Mouse (Mus musculus) CH12.LX (cell line): Measurements from ENCODE around the gene Pkd1l2. TPM values are rescaled to one million over a fixed set of nuclear protein-coding genes. Genes with fewer than 3 reads are reported as not detected.

Experiments
- DNase-seq: peaks from one replicate; pipeline ENCODE4 v3.0.0-alpha.2; 2013; ENCODE audit errors: extremely low read depth
- H3K27ac ChIP-seq: 2 replicates; pipeline ENCODE4 v1.5.1; 2012; ENCODE audit warnings: low read depth, mild to moderate bottlenecking, control low read depth, moderate library complexity; ENCODE audit not compliant: insufficient read depth
- H3K27me3 ChIP-seq: replicated peaks from 2 replicates; pipeline ENCODE3; 2012; ENCODE audit warnings: inconsistent platforms
- H3K36me3 ChIP-seq, 2 experiments: replicated peaks in 1 of 2; 2 replicates each; pipeline versions ENCODE3 to v1.6.1; 2012; ENCODE audit warnings: inconsistent platforms in 1 of 2, low read length in 1 of 2, mild to moderate bottlenecking in 1 of 2, mixed read lengths in 1 of 2, moderate library complexity in 1 of 2; ENCODE audit not compliant: control insufficient read depth in 1 of 2, insufficient read depth in 1 of 2
- H3K4me1 ChIP-seq, 2 experiments: 2 replicates each; pipeline ENCODE4 v1.6.1; 2012; ENCODE audit warnings: inconsistent platforms in 1 of 2, moderate library complexity in 1 of 2; ENCODE audit not compliant: insufficient read depth in 2 of 2, control insufficient read depth in 1 of 2
- H3K4me2 ChIP-seq: 2 replicates; pipeline ENCODE4 v1.6.1; 2012; ENCODE audit warnings: low read depth, mild to moderate bottlenecking, control low read depth; ENCODE audit not compliant: poor library complexity, insufficient read depth, severe bottlenecking
- H3K4me3 ChIP-seq, 3 experiments: fragments of 150-350 bp in 1 of 3; sonication (generic) in 1 of 3; replicated peaks in 1 of 3; 2 replicates each; pipeline versions ENCODE3 to v1.5.1; 2011 to 2012; ENCODE audit warnings: low read depth in 2 of 3, low read length in 2 of 3, mild to moderate bottlenecking in 2 of 3, moderate library complexity in 2 of 3, control low read depth in 1 of 3, improper control_type of control experiment in 1 of 3, inconsistent platforms in 1 of 3, mixed read lengths in 1 of 3; ENCODE audit not compliant: poor library complexity in 1 of 3
- H3K79me2 ChIP-seq: replicated peaks from 2 replicates; pipeline ENCODE4 v1.6.1; 2012; ENCODE audit warnings: mild to moderate bottlenecking, moderate library complexity; ENCODE audit not compliant: control insufficient read depth, poor library complexity, insufficient read depth, severe bottlenecking; ENCODE audit errors: extremely low read depth
- H3K9ac ChIP-seq: 2 replicates; pipeline ENCODE4 v1.6.1; 2012; ENCODE audit warnings: low read depth, mild to moderate bottlenecking, control low read depth, moderate library complexity; ENCODE audit not compliant: insufficient read depth
- H3K9me3 ChIP-seq: replicated peaks from 2 replicates; pipeline ENCODE3; 2012; ENCODE audit warnings: low read length, inconsistent platforms, mixed read lengths
- BHLHE40 ChIP-seq: IDR thresholded peaks from 2 replicates; pipeline ENCODE4 v1.6.1; 2011; ENCODE audit warnings: mild to moderate bottlenecking, low read depth, low read length, improper control_type of control experiment
- E2F4 ChIP-seq: IDR thresholded peaks from 2 replicates; pipeline ENCODE4 v1.6.1; 2011; ENCODE audit warnings: low read depth, low read length, improper control_type of control experiment; ENCODE audit not compliant: insufficient replicate concordance
- ELF1 ChIP-seq: IDR thresholded peaks from 2 replicates; pipeline ENCODE4 v1.6.1; 2014; ENCODE audit warnings: low read depth, mild to moderate bottlenecking, inconsistent platforms, low read length, improper control_type of control experiment
- EP300 ChIP-seq: IDR thresholded peaks from 2 replicates; pipeline ENCODE4 v1.6.1; 2011; ENCODE audit warnings: low read length, improper control_type of control experiment
- ETS1 ChIP-seq: conservative IDR thresholded peaks from 2 replicates; pipeline ENCODE4 v1.6.1; 2012; ENCODE audit warnings: low read depth, mild to moderate bottlenecking, inconsistent platforms, low read length, improper control_type of control experiment, moderate library complexity
- HCFC1 ChIP-seq: IDR thresholded peaks from 2 replicates; pipeline ENCODE4 v1.6.1; 2012; ENCODE audit warnings: low read depth, mild to moderate bottlenecking, inconsistent platforms, low read length, improper control_type of control experiment
- IRF4 ChIP-seq: IDR thresholded peaks from 2 replicates; pipeline ENCODE4 v1.6.1; 2014; ENCODE audit warnings: low read depth, mild to moderate bottlenecking, inconsistent platforms, low read length, improper control_type of control experiment
- KAT2A ChIP-seq: IDR thresholded peaks from 2 replicates; pipeline ENCODE4 v1.6.1; 2012; ENCODE audit warnings: low read length, improper control_type of control experiment, inconsistent platforms; ENCODE audit not compliant: insufficient replicate concordance
- MAX ChIP-seq: IDR thresholded peaks from 2 replicates; pipeline ENCODE4 v1.6.1; 2011; ENCODE audit warnings: low read length, improper control_type of control experiment
- MEF2A ChIP-seq: IDR thresholded peaks from 2 replicates; pipeline ENCODE4 v1.6.1; 2014; ENCODE audit warnings: low read depth, mild to moderate bottlenecking, inconsistent platforms, low read length, improper control_type of control experiment, borderline replicate concordance
- MXI1 ChIP-seq: IDR thresholded peaks from 2 replicates; pipeline ENCODE4 v1.6.1; 2011; ENCODE audit warnings: mild to moderate bottlenecking, low read depth, low read length, improper control_type of control experiment
- MYC ChIP-seq: IDR thresholded peaks from 2 replicates; pipeline ENCODE4 v1.6.1; 2011; ENCODE audit warnings: low read depth, mild to moderate bottlenecking, improper control_type of control experiment, low read length
- NRF1 ChIP-seq: IDR thresholded peaks from 2 replicates; pipeline ENCODE4 v1.6.1; 2014; ENCODE audit warnings: low read depth, mild to moderate bottlenecking, inconsistent platforms, low read length, improper control_type of control experiment, moderate library complexity
- PAX5 ChIP-seq: IDR thresholded peaks from 2 replicates; pipeline ENCODE4 v1.6.1; 2012; ENCODE audit warnings: low read length, inconsistent platforms, mixed read lengths
- POLR2A ChIP-seq: IDR thresholded peaks from 2 replicates; pipeline ENCODE4 v1.6.1; 2011; ENCODE audit warnings: low read depth, mild to moderate bottlenecking, improper control_type of control experiment, low read length
- POLR2AphosphoS2 ChIP-seq: IDR thresholded peaks from 2 replicates; pipeline ENCODE4 v1.6.1; 2011; ENCODE audit warnings: low read depth, low read length, improper control_type of control experiment
- RAD21 ChIP-seq: IDR thresholded peaks from 2 replicates; pipeline ENCODE4 v1.6.1; 2011; ENCODE audit warnings: low read depth, mild to moderate bottlenecking, low read length, improper control_type of control experiment, moderate library complexity
- SIN3A ChIP-seq: IDR thresholded peaks from 2 replicates; pipeline ENCODE4 v1.6.1; 2012; ENCODE audit warnings: low read length, improper control_type of control experiment, inconsistent platforms
- SMC3 ChIP-seq: IDR thresholded peaks from 2 replicates; pipeline ENCODE4 v1.6.1; 2011; ENCODE audit warnings: low read depth, low read length, improper control_type of control experiment
- USF1 ChIP-seq: IDR thresholded peaks from 2 replicates; pipeline ENCODE4 v1.6.1; 2014; ENCODE audit warnings: low read depth, mild to moderate bottlenecking, inconsistent platforms, low read length, improper control_type of control experiment
- ZC3H11A ChIP-seq: IDR thresholded peaks from 2 replicates; pipeline ENCODE4 v1.6.1; 2012; ENCODE audit warnings: low read depth, mild to moderate bottlenecking, inconsistent platforms, low read length, improper control_type of control experiment
- ZKSCAN1 ChIP-seq: IDR thresholded peaks from 2 replicates; pipeline ENCODE4 v1.6.1; 2012; ENCODE audit warnings: low read depth, inconsistent platforms, low read length, improper control_type of control experiment, borderline replicate concordance
- ZMIZ1 ChIP-seq: IDR thresholded peaks from 2 replicates; pipeline ENCODE4 v1.6.1; 2012; ENCODE audit warnings: low read depth, mild to moderate bottlenecking, inconsistent platforms, low read length, improper control_type of control experiment
- ZNF384 ChIP-seq: IDR thresholded peaks from 2 replicates; pipeline ENCODE4 v1.6.1; 2012; ENCODE audit warnings: low read depth, low read length, improper control_type of control experiment, inconsistent platforms
- dilution Hi-C: fragments of 300-500 bp; cut with MboI; formaldehyde crosslinking; loops from 2 replicates; pipeline ENCODE4 v1.14.3; 2020; ENCODE audit warnings: low sequenced_read_pairs; ENCODE audit not compliant: extremely low pct_unique_long_range_greater_than_20kb, extremely low pct_ligation_motif_present
- in situ Hi-C: fragments of 300-500 bp; cut with MboI; formaldehyde crosslinking; loops from 3 replicates; pipeline ENCODE4 v1.14.3; 2019; ENCODE audit warnings: low sequenced_read_pairs, low pct_ligation_motif_present, low pct_unique_long_range_greater_than_20kb, mixed read lengths
- polyA plus RNA-seq: library from polyadenylated mRNA; unstranded; fragments of >175 nt; gene quantifications from 2 replicates; pipeline ENCODE4 v1.2.1, GENCODE M21; 2012; ENCODE audit warnings: low read depth; ENCODE audit not compliant: insufficient read length
- total RNA-seq, 2 experiments: library from RNA; depleted of rRNA; stranded (reverse); fragments of 300-350 nt in 1 of 2; fragments of >200 nt in 1 of 2; gene quantifications; 2 replicates each; pipeline ENCODE4 v1.2.3; 2012 to 2014

Pkd1l2 gene
- total and polyA plus RNA-seq, 3 experiments, result 0.06 TPM; not detected in 2

GRCm38 (mm10) chr8:117032609-117033008 is 49.6 kb downstream of the Pkd1l2 start:
- in situ Hi-C loops, result no loop called here
- no peak for TF ChIP-seq SIN3A
- TF ChIP-seq NRF1, result no peak
- TF ChIP-seq ZC3H11A, result no peak
- TF ChIP-seq ETS1, result no peak
- TF ChIP-seq MAX, result no peak
- no peak for TF ChIP-seq MEF2A
- no peak for TF ChIP-seq KAT2A
- TF ChIP-seq RAD21, result no peak
- no peak for TF ChIP-seq POLR2A
- TF ChIP-seq MYC, result no peak
- no peak for TF ChIP-seq HCFC1
- TF ChIP-seq ZKSCAN1, result no peak
- no peak for TF ChIP-seq E2F4
- no peak for TF ChIP-seq BHLHE40
- TF ChIP-seq POLR2AphosphoS2, result no peak
- TF ChIP-seq, all 38 proteins: peak for 0
- Histone ChIP-seq H3K4me3 (no peak overlapping the region), H3K36me3 (no peaks in the 10 kb centered on the region), H3K27me3 (peaks cover 3% of the 10 kb centered on the region), H3K4me1 (no peaks in the 10 kb centered on the region), H3K9me3 (no peaks in the 10 kb centered on the region), H3K79me2 (no peaks in the 10 kb centered on the region), H3K9ac (no peak overlapping the region), H3K27ac (no peak overlapping the region), H3K4me2 (no peak overlapping the region)
- DNase-seq, result no peak
- dilution Hi-C loops, result no loop called here

GRCm38 (mm10) chr8:117031476-117031875 is 50.8 kb downstream of the Pkd1l2 start:
- no peak for DNase-seq
- no peaks in the 10 kb centered on the region for H3K9me3 ChIP-seq
- TF ChIP-seq POLR2AphosphoS2 (no peak), BHLHE40 (no peak), SMC3 (no peak), USF1 (no peak), ZMIZ1 (no peak), MXI1 (no peak), ELF1 (no peak), EP300 (no peak), NRF1 (no peak), ETS1 (no peak), PAX5 (no peak), MEF2A (no peak), ZNF384 (no peak), SIN3A (no peak), IRF4 (no peak), POLR2A (no peak)
- TF ChIP-seq, all 38 proteins: peak for 0
- in situ Hi-C loops (no loop called here), dilution Hi-C loops (no loop called here)
- no peaks in the 10 kb centered on the region for H3K36me3 ChIP-seq
- no peaks in the 10 kb centered on the region for H3K4me1 ChIP-seq
- H3K27me3 ChIP-seq, result peaks cover 3% of the 10 kb centered on the region
- no peak overlapping the region for H3K27ac ChIP-seq
- H3K9ac ChIP-seq, result no peak overlapping the region
- H3K4me3 ChIP-seq, result no peak overlapping the region
- H3K4me2 ChIP-seq, result no peak overlapping the region
- H3K79me2 ChIP-seq, result no peaks in the 10 kb centered on the region
